Mouse (Mus musculus) megakaryocyte-erythroid progenitor cell, adult 5-6 weeks (primary cell): ENCODE measurements around the gene 2310030G06Rik. TPM values are rescaled to one million over a fixed set of nuclear protein-coding genes. Genes with fewer than 3 reads are reported as not detected.

Experiments used
- ATAC-seq: replicated peaks from 2 replicates; pipeline ENCODE4 v1.8.0; 2016; ENCODE audit warnings: mild to moderate bottlenecking, inconsistent platforms; ENCODE audit not compliant: severe bottlenecking, poor library complexity, low FRiP score, low TSS enrichment
- total RNA-seq, 2 experiments: library from RNA; stranded (forward) in 1 of 2; stranded (reverse) in 1 of 2; fragments of 200-1000, 215-1000 nt in 1 of 2; fragments of >200 nt in 1 of 2; fragmentation: Nextera tagmentation in 1 of 2; gene quantifications; 2 replicates each; pipeline ENCODE4 v1.2.3; 2014 to 2017

Gene 2310030G06Rik
- total RNA-seq, 2 experiments from 2014 or later = not detected

DNA sequence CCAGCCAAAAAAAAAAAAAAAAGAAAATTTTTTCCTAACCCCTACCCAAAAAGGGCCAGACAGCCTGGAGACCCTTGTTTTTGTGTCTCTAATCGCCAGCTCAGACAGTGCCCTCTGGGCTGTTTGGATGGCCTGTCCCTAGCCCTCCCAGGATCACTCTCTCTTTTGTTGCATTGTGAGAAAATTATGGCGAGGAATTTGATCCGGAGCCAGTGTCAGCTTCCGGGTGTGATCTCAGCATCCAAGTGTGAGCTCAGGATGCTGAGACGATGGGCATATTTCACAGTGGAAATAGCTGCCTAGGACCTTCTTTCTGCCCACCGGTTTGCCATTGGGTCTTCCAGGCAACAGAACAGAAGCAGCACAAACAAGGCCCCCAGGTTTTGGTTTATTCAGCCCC, 4.4 kb upstream of the 2310030G06Rik start:
- no peak for ATAC-seq

DNA sequence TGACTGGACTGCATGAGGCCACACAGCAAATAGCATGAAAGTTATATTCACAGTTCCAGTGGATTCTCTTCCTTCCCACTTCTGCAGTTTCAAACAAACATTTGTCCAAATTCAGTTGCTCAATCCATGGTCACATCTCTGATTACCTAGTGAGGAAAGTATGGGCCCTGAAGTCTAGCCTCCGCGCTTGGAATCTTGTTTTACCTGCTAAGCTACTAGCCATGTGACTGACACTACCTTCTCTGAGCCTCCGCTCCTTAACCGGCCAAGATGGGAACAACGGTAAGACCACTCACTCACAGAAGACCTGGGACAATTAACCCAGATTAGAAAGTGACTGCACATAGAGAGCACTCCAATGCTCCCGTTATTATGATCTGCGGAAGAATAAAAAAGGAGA, 530 bp downstream of the 2310030G06Rik start:
- no peak for ATAC-seq

DNA sequence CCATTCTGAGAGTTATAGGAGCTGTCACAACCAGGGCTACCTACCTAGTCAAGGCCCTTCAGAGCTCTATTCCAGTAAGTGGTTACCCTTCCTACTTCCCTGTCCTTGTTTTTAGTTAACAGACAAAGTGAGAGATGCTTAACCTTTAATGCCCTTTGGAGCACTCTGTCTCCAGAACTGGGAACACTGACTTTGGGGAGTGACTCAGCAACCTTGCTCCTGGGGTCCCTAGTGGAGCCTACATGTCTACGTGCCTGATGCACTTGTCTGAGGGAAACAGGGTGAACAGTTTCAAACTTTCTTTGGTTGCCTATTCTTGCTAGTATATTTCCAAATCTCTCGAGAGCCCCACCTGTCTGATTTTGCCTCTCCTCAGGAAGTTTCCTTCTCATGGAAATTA, 3.6 kb downstream of the 2310030G06Rik start:
- no peak for ATAC-seq

DNA sequence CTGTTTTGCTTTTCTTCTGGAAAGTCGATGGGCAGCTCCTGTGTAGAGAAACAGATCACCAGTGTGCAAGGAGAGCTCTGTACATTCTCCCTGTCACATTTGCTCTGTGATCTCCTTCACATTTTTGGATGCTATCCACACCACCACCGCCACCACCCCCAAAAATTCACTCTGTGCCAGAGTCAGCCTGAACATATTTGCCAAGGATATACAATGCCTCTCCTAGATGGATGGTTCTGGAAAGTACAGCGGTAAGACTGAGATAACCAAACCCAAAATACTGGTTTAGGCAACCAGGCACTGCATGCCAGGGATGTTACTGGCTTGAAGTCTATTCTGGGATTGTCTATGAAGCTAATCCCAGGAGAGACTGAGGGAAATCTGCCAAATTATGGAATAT, 4.1 kb downstream of the 2310030G06Rik start:
- ATAC-seq = no peak

DNA sequence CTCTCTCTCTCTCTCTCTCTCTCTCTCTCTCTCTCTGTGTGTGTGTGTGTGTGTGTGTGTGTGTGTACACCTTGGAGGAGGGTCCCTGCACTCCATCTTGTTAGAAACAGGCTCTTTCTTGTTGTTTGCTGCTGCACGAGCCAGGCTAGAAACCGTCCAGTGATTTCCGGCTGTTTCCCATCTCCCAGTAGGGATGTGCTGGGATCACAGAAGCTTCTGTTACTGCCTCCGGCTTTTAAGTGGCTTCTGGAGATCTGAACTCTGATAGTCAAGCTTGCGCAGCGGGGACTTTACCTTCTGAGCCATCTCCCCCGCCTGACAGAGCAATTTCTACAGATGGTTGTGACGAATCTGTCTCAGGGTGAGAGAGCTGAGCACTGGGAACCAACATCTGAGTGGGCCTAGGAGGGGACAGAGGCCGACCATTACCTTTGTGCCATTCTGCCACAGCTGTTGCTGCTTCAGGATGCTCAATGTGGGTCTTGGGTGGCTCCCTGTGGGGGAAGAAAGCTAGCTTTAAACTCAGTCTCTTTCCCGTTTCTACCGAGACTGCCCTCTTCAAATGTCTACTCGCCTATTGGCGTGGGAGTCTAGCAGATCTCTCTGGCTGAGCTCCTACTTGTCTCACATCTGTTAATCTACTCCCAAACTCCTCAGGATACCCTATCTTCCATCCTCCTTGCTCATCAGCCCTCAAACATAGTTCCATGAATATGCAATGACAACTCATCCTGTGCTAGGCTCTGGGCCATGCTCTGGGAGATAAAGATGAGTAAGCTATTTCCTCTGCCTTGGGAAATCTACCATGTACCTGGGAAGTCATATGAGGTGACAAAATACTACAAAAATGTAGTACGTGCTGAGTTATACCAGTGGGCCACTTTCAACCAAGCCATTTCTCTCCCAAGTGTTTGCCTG, 5.2 kb downstream of the 2310030G06Rik start:
- no peak for ATAC-seq

DNA sequence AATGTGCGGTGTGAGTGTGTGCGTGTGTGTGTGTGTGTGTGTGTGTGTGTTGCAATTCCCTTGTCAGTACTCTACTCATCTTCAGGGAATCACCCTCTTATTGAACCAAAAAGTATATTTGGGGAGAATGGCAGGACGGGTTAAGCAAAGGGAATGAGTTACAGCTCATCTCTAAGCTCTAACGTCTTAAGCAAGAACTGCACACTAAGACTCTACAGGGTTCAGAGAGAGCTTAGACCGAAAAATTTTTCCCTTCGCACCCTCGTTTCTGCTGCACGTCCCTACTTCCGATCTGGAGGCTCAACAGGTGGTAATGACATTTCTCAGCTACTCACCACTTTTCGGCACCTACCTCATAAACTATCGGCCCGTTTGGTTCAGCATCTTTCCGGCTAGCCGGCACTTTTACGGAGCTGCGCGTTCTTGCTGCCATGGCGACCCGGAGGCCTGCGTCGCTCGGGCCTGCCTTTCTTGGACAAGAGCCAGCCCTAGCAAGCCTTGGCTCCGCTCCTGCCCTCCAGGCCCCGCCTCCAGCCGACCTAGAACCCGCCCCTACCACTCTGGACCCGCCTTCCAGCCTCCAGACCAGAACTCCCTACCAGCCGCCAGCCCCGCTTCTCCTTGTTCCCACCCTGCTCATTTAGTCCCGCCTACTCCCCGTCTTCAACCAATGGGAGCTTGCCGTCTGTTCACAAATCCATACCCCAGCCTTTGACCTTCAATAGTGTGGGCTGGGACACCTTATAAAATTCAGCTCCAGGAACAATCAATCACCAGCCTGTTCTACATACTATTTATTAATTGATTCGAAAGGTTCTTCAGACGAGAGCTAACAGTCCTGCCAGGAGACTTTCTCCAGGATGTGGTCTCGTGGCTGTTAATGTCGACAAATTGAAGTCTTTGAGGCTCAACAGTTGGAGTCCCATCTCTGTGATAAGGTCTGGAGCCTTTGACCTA, 7.1 kb downstream of the 2310030G06Rik start, which contains the start of gene Dixdc1:
Gene Dixdc1 (minus strand): TSS at position 604 of the 957 bp plus-strand sequence.
- ATAC-seq = peak; percentile 99

DNA sequence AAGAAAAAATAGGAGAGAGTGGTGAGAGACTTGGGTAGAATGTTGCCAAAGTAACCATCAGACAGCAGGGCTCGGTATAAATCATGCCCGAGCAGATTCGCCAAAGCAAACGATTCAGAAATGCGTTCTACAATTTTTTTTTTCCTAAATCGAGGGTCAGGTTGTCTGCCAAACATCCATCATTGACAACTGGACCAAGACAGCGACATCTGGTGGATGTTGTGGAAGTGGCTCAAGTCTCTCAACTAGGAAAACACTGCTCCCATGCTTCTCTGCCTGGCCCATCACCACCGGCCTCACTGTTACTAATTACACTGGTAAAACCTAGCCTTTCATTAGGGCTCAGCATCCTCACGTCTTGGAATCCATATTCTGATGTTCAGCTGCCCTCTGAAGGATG, 11.3 kb downstream of the 2310030G06Rik start:
- ATAC-seq = no peak

DNA sequence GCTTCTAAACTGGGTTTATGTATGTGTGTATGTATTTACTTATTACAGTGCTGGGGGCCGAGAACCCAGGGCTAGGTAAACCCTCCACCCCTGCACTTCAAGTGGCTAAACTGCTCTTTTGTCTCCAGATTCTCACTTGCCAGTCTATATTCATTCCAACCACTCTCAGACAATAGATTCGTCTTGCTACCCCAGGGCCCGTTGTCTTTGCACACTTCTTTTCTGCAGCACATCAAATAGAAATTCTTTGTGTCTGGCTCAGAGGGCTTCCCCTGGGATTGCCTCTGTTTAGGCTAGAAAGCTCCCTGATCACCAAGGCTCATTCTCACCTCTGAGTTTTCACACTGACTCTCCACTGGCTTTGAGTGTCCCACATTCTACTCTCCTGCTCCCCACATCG, 13.8 kb downstream of the 2310030G06Rik start:
- no peak for ATAC-seq

DNA sequence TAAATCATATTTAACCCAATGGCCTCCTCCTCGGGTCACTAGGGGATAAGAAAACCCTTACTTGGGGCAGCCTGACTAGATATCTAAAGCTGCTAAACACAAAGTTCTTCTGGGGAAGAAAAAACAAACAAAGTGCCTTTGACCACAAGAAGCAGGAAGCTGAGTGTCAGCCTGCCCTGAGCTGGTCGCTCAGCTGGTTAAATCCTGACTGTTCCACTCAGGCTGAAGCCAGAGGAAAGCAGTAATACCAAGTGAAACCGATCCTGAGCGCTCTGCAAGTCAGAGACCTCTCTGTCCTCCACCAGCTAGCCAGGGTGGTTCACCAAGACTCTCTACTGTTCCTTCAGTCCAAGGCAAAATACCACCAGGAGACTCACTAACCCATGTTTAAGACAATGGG, 16.7 kb downstream of the 2310030G06Rik start:
- ATAC-seq = no peak

DNA sequence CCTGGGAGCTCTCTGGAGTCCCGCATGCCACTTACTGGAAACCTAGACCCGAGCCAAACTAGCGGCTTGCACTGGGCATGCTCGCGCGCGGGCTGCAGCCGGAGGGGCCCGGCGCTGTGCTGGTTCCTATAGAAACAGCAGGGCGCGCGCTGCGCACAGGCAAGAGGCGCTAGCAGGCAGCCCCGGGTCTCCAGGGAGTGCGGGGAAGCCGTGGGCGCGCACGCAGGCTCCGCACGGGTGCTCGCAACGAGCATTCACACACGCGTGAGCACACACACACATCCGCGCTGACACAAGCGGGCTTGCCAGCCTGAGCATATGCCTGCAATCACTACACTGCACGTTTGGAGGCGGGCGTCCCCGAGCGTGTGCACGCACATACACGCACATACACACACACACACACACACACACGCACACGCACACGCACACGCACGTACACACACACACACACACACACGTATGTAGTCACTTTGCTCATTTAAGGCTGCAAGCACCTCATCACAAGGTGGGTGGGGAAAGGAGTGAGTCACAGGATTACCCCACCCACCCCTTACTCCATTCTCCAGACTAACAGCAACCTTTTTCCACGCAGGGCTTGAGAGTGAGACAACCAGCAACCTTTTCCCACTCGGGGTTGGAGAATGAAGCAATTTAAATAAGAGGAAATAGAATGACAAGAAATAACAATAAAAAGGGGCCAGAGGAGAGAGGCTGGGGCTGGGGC, 18.2 kb downstream of the 2310030G06Rik start:
- ATAC-seq = no peak; the same call in 1 of the 2 replicates

DNA sequence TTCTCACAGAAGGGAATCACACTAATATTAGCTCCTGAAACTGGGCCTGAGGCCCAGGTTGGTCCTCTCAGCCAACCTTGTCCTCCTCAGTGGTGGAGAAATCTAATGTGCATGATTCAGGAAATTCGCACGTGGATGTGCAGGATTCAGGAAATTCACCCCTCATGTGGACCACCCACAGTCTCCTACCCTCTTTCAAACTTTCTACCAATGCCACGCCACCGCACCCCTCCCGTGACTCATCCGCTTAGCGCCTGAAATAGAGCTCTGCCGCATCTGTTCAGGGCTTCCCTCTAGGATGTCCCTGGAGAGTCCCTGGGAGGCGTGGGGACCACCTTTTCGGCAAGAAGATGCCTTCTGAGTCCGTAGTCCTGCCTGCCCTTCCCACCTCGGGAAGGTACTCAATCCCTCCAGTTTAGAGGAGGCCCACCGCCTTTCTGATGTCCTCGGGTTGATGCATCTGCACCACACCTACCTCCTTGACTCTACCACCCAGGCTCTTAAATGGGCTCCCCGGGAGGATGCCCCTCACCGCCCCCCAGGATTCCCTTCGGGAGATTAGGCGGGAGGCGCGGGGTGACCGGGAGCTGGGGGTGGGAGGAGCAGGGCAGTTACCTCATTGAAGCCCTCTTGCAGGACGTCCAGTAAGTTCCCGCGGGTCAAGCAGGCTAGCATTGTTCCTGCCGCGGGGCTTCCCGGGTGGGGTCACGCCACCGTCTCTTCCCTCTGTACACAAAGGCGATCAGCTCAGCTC, 19.0 kb downstream of the 2310030G06Rik start:
- no peak for ATAC-seq

DNA sequence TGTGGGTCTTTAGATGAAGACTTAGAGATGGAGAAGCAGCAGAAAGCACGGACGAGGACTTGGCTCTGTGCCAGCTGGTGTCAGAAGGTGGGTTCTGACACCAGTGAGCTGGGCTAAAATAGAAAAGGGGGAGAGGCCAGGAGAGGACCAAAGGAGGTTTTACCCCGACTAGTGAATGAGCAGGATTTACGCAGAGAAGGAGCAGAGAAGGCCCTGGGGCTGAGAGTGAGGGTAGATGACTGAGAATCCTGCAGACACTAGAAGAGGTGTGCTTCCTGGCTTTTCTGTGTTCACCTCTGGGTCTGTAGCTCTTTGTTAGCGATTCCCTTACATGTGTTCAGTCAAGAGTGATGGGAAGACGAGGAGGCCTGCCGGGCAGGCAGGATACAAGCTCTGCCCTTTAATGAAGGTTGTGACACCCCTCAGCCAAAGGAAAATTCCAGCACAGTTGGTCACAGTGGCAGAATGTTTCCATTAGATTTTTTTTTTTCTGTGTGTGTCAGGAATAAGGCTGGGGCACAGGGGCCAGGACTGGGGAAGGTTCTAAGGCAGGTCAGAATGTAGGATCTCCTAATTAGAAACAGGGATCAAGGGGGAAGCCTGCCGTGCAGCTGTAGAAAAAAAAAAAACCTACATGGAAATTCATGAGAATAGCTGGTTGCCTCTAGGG, 20.3 kb downstream of the 2310030G06Rik start:
- no peak for ATAC-seq

DNA sequence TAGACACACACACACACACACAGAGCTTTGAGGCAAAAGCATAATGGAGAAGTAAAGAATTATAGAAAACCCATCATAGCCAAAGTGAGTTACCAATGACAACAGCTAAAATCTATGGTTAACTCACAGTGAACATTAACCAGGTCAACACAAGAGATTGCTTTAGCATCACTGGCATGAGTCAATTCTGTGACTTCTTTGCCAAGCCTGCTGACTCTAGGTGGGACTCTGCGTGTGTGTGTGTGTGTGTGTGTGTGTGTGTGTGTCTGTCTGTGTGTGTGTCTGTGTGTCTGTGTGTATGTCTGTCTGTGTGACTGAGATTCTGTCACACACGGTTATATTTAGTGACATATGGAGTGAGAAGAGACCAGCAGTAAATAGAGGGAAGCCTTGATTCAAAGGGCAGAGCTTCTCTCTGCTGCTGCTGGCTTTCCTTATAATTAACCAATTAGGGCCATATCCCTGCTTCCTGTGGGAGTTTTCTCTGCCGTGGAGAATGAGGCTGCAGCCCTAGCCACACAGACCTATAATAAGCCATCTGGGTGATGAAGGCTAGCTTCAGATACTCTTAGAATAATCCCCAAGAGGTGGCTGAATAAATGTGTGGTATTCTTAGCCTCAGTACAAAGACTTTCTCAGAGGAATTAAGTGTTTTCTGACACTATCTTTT, 21.5 kb downstream of the 2310030G06Rik start:
- ATAC-seq = no peak

DNA sequence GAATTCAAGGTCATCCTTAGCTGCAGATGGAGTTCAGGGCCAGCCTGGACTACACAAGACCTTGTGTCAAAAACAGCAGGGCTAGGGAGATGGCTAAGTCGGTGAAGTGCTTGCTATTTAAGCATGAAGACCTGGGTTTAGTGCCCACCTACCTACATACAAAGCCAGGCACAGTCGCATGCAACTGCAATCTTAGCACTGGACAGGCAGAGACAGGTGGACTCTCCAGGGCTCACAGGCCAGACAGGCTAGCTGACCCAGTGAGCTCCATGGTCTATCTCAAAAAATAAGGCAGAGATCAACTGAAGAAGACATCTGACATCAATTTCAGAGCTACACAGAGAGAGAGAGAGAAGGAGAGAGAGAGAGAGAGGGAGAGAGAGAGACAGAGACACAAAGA, 22.2 kb downstream of the 2310030G06Rik start:
- ATAC-seq = no peak

DNA sequence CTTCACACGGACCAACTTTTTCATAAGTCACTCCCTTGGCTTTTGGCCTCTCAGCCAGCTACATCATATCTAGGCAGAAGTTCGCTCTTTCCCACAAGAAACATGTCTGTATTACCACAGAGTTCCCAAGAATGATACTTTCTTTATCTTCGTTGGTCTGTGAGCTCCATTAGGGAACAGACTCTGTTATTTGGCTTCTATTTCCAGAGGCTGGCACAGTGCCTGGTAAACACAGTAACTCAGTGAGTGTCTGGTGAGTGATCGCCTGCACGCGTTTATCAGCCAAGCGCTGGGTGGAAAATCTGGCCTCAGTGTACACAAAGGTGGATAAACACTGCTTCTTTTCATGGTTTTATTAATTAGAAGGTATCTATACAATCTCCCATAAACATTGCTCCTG, 22.9 kb downstream of the 2310030G06Rik start:
- ATAC-seq = no peak

DNA sequence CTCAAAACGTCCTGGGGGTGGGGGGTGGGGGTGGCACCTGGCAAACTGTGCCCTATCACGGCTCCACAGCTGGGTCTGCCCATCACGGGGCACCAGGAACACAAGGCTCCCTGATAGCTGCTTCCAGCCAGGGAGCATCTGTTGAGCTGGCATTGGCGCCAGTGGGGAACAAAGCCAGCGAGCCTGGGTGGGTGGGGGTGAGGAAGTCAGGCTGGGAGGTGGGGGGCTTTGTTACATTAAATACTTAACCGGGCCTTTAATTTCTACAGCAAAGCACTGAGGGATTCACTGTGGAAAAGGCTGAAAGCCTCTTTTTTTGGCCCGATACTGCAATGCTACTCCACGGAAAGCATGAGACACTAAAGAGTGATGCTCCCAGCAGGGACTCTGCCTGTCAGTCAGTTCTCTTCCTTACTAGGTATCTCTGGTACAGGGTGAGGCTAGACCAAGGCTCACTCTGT, 23.9 kb downstream of the 2310030G06Rik start:
- no peak for ATAC-seq

DNA sequence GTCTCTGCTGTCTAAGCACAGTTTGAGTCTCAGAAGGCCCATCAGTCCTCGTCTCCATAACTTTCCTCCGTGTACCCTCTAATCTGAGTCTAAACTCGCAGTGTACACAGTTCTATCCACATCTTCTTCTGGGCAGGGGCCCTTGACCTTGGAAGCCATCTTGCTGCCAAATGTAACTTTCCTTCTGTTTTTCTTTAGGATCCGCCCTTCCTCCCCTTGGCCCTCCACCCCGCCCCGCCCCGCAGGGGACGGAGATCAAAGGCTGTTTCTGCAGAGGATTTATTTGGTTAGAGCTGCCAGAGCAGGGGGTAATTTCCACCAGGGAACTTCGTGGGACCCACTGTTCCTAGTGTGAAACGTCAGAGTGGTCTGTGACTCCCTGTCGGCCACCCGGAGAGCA, 25.3 kb downstream of the 2310030G06Rik start:
- no peak for ATAC-seq

DNA sequence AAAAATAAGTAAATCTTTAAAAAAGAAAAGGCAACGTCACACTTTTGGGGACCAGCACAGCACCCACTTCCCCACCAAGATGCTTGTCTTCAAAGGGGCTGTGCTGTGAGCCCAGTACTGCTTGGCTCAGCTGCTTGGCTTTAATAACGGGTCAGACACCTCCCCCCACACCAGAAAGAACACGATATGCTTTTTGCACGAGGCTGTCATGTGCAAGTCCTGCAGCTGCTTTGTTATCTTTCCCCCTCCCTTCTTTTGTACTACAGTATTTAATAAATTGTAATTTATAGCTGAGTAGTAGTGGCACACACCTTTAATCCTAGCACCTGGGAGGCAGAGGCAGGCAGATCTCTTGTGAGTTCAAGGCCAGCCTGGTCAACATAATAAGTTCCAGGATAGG, 27.5 kb downstream of the 2310030G06Rik start:
- no peak for ATAC-seq
